Mouse (Mus musculus): Measurements from ENCODE around the gene Gm49711. TPM values are rescaled to one million over a fixed set of nuclear protein-coding genes. Genes with fewer than 3 reads are reported as not detected.

The Gm49711 gene
- polyA plus RNA-seq, 1 experiment: not detected

- no peaks in the 10 kb centered on the region for H3K27me3 ChIP-seq (ENCODE audit: control insufficient read depth, insufficient read depth, insufficient read length)
- H3K36me3 ChIP-seq (ENCODE audit: control insufficient read depth, insufficient read depth): no peaks in the 10 kb centered on the region
- H3K4me3 ChIP-seq: no peak overlapping the region
- TF ChIP-seq MYOD1 (IDR thresholded peaks at IDR 0.05; ENCODE audit: control insufficient read depth in 1 of 3, insufficient read length in 2 of 3, low read depth in 2 of 3) (no peak), TCF3 (IDR thresholded peaks at IDR 0.05; ENCODE audit: insufficient read length, low read depth) (no peak), CEBPB (IDR thresholded peaks at IDR 0.05; ENCODE audit: insufficient read depth, poor library complexity, severe bottlenecking) (no peak), MYOG (IDR thresholded peaks at IDR 0.05; ENCODE audit: control insufficient read depth in 1 of 3, insufficient read depth in 1 of 3, insufficient read length in 2 of 3, low read depth in 2 of 3) (no peak), POLR2A (IDR thresholded peaks at IDR 0.05; ENCODE audit: insufficient read length, low read depth) (no peak), SRF (IDR thresholded peaks at IDR 0.05; ENCODE audit: control insufficient read depth, insufficient read length, low read depth) (no peak), E2F4 (IDR thresholded peaks at IDR 0.05; ENCODE audit: insufficient read depth) (no peak), MAX (IDR thresholded peaks at IDR 0.05; ENCODE audit: low read depth) (no peak), USF1 (IDR thresholded peaks at IDR 0.05; ENCODE audit: low read depth) (no peak), TCF12 (IDR thresholded peaks at IDR 0.05; ENCODE audit: insufficient read depth, poor library complexity, severe bottlenecking) (no peak), REST (IDR thresholded peaks at IDR 0.05; ENCODE audit: insufficient read depth, insufficient read length) (no peak), POLR2AphosphoS2 (IDR thresholded peaks at IDR 0.05; ENCODE audit: insufficient read length, low read depth) (no peak)
- H3ac ChIP-seq (ENCODE audit: control insufficient read depth, insufficient read length): no peak overlapping the region
- no peak overlapping the region for H3K4me2 ChIP-seq (ENCODE audit: low read depth)
- H3K79me2 ChIP-seq (ENCODE audit: control insufficient read depth, insufficient read depth): no peaks in the 10 kb centered on the region
These were observed 76.1 kb downstream of the Gm49711 start for GRCm38 (mm10) chr16:92134148-92134764.

- Histone ChIP-seq H3ac (ENCODE audit: control insufficient read depth, insufficient read length) (no peak overlapping the region), H3K27me3 (ENCODE audit: control insufficient read depth, insufficient read depth, insufficient read length) (no peaks in the 10 kb centered on the region), H3K4me3 (no peak overlapping the region), H3K79me2 (ENCODE audit: control insufficient read depth, insufficient read depth) (no peaks in the 10 kb centered on the region), H3K4me2 (ENCODE audit: low read depth) (no peak overlapping the region), H3K36me3 (ENCODE audit: control insufficient read depth, insufficient read depth) (no peaks in the 10 kb centered on the region)
- TF ChIP-seq MYOD1 (IDR thresholded peaks at IDR 0.05; ENCODE audit: control insufficient read depth in 1 of 3, insufficient read length in 2 of 3, low read depth in 2 of 3) (no peak), POLR2A (IDR thresholded peaks at IDR 0.05; ENCODE audit: insufficient read length, low read depth) (no peak), MYOG (IDR thresholded peaks at IDR 0.05; ENCODE audit: control insufficient read depth in 1 of 3, insufficient read depth in 1 of 3, insufficient read length in 2 of 3, low read depth in 2 of 3) (no peak), REST (IDR thresholded peaks at IDR 0.05; ENCODE audit: insufficient read depth, insufficient read length) (no peak), TCF3 (IDR thresholded peaks at IDR 0.05; ENCODE audit: insufficient read length, low read depth) (no peak), MAX (IDR thresholded peaks at IDR 0.05; ENCODE audit: low read depth) (no peak), E2F4 (IDR thresholded peaks at IDR 0.05; ENCODE audit: insufficient read depth) (no peak), USF1 (IDR thresholded peaks at IDR 0.05; ENCODE audit: low read depth) (no peak), POLR2AphosphoS2 (IDR thresholded peaks at IDR 0.05; ENCODE audit: insufficient read length, low read depth) (no peak), TCF12 (IDR thresholded peaks at IDR 0.05; ENCODE audit: insufficient read depth, poor library complexity, severe bottlenecking) (no peak), SRF (IDR thresholded peaks at IDR 0.05; ENCODE audit: control insufficient read depth, insufficient read length, low read depth) (no peak), CEBPB (IDR thresholded peaks at IDR 0.05; ENCODE audit: insufficient read depth, poor library complexity, severe bottlenecking) (no peak)
These were observed 78.2 kb downstream of the Gm49711 start for GRCm38 (mm10) chr16:92136275-92136674.

GRCm38 (mm10) chr16:92139386-92140261, 81.5 kb downstream of the Gm49711 start:
- TF ChIP-seq TCF12 (IDR thresholded peaks at IDR 0.05; ENCODE audit: insufficient read depth, poor library complexity, severe bottlenecking) (no peak), MYOG (IDR thresholded peaks at IDR 0.05; ENCODE audit: control insufficient read depth in 1 of 3, insufficient read depth in 1 of 3, insufficient read length in 2 of 3, low read depth in 2 of 3) (peak in 2 of 3 experiments; percentile 67 to 84), TCF3 (IDR thresholded peaks at IDR 0.05; ENCODE audit: insufficient read length, low read depth) (no peak), MYOD1 (IDR thresholded peaks at IDR 0.05; ENCODE audit: control insufficient read depth in 1 of 3, insufficient read length in 2 of 3, low read depth in 2 of 3) (peak in 2 of 3 experiments; percentile 69 to 81)
- Histone ChIP-seq H3K79me2 (ENCODE audit: control insufficient read depth, insufficient read depth) (no peaks in the 10 kb centered on the region), H3ac (ENCODE audit: control insufficient read depth, insufficient read length) (no peak overlapping the region), H3K4me3 (no peak overlapping the region), H3K36me3 (ENCODE audit: control insufficient read depth, insufficient read depth) (no peaks in the 10 kb centered on the region), H3K4me2 (ENCODE audit: low read depth) (peak overlapping the region; percentile 62), H3K27me3 (ENCODE audit: control insufficient read depth, insufficient read depth, insufficient read length) (no peaks in the 10 kb centered on the region)

- Histone ChIP-seq H3K4me3 (no peak overlapping the region), H3K36me3 (ENCODE audit: control insufficient read depth, insufficient read depth) (no peaks in the 10 kb centered on the region), H3ac (ENCODE audit: control insufficient read depth, insufficient read length) (no peak overlapping the region), H3K79me2 (ENCODE audit: control insufficient read depth, insufficient read depth) (no peaks in the 10 kb centered on the region), H3K27me3 (ENCODE audit: control insufficient read depth, insufficient read depth, insufficient read length) (no peaks in the 10 kb centered on the region), H3K4me2 (ENCODE audit: low read depth) (peak overlapping the region; percentile 62)
- TF ChIP-seq MYOD1 (IDR thresholded peaks at IDR 0.05; ENCODE audit: control insufficient read depth in 1 of 3, insufficient read length in 2 of 3, low read depth in 2 of 3) (no peak), USF1 (IDR thresholded peaks at IDR 0.05; ENCODE audit: low read depth) (no peak), CEBPB (IDR thresholded peaks at IDR 0.05; ENCODE audit: insufficient read depth, poor library complexity, severe bottlenecking) (no peak), REST (IDR thresholded peaks at IDR 0.05; ENCODE audit: insufficient read depth, insufficient read length) (no peak), E2F4 (IDR thresholded peaks at IDR 0.05; ENCODE audit: insufficient read depth) (no peak), MAX (IDR thresholded peaks at IDR 0.05; ENCODE audit: low read depth) (no peak)
These were observed 82.2 kb downstream of the Gm49711 start for GRCm38 (mm10) chr16:92140328-92140727.

Data from myocyte (in vitro differentiated cells).